Mouse (Mus musculus) liver, embryonic 11.5 days (tissue): Measurements from ENCODE around the gene Acox1. TPM values are rescaled to one million over a fixed set of nuclear protein-coding genes. Genes with fewer than 3 reads are reported as not detected.

Source experiments
- ATAC-seq: fragments of 200-750 bp; cut with Nextera tagmentation; replicated peaks from 2 replicates; pipeline ENCODE4 v1.8.0; 2017; ENCODE audit warnings: moderate number of reproducible peaks, mild to moderate bottlenecking, moderate TSS enrichment, moderate library complexity; ENCODE audit not compliant: low FRiP score
- DNase-seq: peaks from one replicate; pipeline ENCODE4 v3.0.0-alpha.2; 2017; ENCODE audit warnings: low spot score
- H3K27ac ChIP-seq: fragments of 300-500 bp; sonication (generic); 2 replicates; pipeline ENCODE4 v1.5.1; 2014; ENCODE audit warnings: mild to moderate bottlenecking, low read depth, low read length, control low read depth
- H3K27me3 ChIP-seq: fragments of 300-500 bp; sonication (generic); replicated peaks from 2 replicates; pipeline ENCODE4 v1.6.1; 2014; ENCODE audit warnings: low read length, mixed read lengths; ENCODE audit not compliant: control insufficient read depth, insufficient read depth
- H3K36me3 ChIP-seq: fragments of 300-500 bp; sonication (generic); 2 replicates; pipeline ENCODE4 v1.6.1; 2014; ENCODE audit warnings: mild to moderate bottlenecking, low read length, moderate library complexity, mixed read lengths; ENCODE audit not compliant: control insufficient read depth, insufficient read depth
- H3K4me1 ChIP-seq: fragments of 300-500 bp; sonication (generic); replicated peaks from 2 replicates; pipeline ENCODE4 v1.6.1; 2014; ENCODE audit warnings: low read length, mixed read lengths; ENCODE audit not compliant: control insufficient read depth, insufficient read depth
- H3K4me2 ChIP-seq: fragments of 300-500 bp; sonication (generic); 2 replicates; pipeline ENCODE4 v1.6.1; 2014; ENCODE audit warnings: mild to moderate bottlenecking, control low read depth, moderate library complexity
- H3K4me3 ChIP-seq: fragments of 300-500 bp; sonication (generic); 2 replicates; pipeline ENCODE4 v1.5.1; 2014; ENCODE audit warnings: low read depth, low read length, control low read depth
- H3K9ac ChIP-seq: fragments of 300-500 bp; sonication (generic); 2 replicates; pipeline ENCODE4 v1.6.1; 2014; ENCODE audit warnings: low read depth, low read length, control low read depth
- H3K9me3 ChIP-seq: fragments of 300-500 bp; sonication (generic); 2 replicates; pipeline ENCODE4 v1.6.1; 2016; ENCODE audit warnings: low read length, inconsistent platforms, mixed read lengths; ENCODE audit not compliant: control insufficient read depth
- WGBS: fragments of 180-500 bp; shearing (Covaris S2); extraction: QIAGEN DNeasy Blood & Tissue Kit; methylation state at CpG from one replicate; pipeline ENCODE4 v1.1.7; 2014; 5-methylcytosine and 5-hydroxymethylcytosine counted together
- polyA plus RNA-seq: library from polyadenylated mRNA; unstranded; fragments of >200 nt; fragmentation: Nextera tagmentation; extraction: Ambion mirVana; gene quantifications from 2 replicates; pipeline ENCODE4 v1.2.1, GENCODE M21; 2014

The Acox1 gene
- polyA plus RNA-seq, 1 experiment from 2014 or later, result 23.6 TPM

GRCm38 (mm10) chr11:116126261-116126660 is 72.6 kb downstream of the Acox1 start:
- H3K4me1 ChIP-seq, result peaks cover 21% of the 10 kb centered on the region
- peaks cover 17% of the 10 kb centered on the region for H3K36me3 ChIP-seq
- WGBS, result 86% methylated on average over 15 of the region's 15 CpGs
- ATAC-seq, result no peak
- no peak overlapping the region for H3K9ac ChIP-seq
- no peak for DNase-seq
- no peak overlapping the region for H3K4me2 ChIP-seq
- H3K27ac ChIP-seq, result no peak overlapping the region
- H3K9me3 ChIP-seq, result no peaks in the 10 kb centered on the region
- no peak overlapping the region for H3K4me3 ChIP-seq
- no peaks in the 10 kb centered on the region for H3K27me3 ChIP-seq

Other genes with a start within 250 kb of the Acox1 start
- 0.60 and 0.77 TPM in 2 replicates for gene Itgb4, start 224.3 kb downstream of the Acox1 start, polyA plus RNA-seq
- 299 and 304 TPM in 2 replicates for gene Galk1, start 186.3 kb downstream of the Acox1 start, polyA plus RNA-seq
- 1,141 and 1,182 TPM in 2 replicates for gene H3f3b, start 171.1 kb downstream of the Acox1 start, polyA plus RNA-seq
- 28.9 and 34.1 TPM in 2 replicates for gene Unk, start 168.7 kb downstream of the Acox1 start, polyA plus RNA-seq
- gene Unc13d, start 121.1 kb downstream of the Acox1 start, polyA plus RNA-seq, result 44.8 and 45.3 TPM in 2 replicates
- 98.8 and 105 TPM in 2 replicates for gene Wbp2, start 112.0 kb downstream of the Acox1 start, polyA plus RNA-seq
- 6.3 and 6.6 TPM in 2 replicates for gene Trim47, start 71.8 kb downstream of the Acox1 start, polyA plus RNA-seq
- gene Trim65, start 67.9 kb downstream of the Acox1 start, polyA plus RNA-seq, result 3.1 and 3.5 TPM in 2 replicates
- gene Mrpl38, start 60.2 kb downstream of the Acox1 start, polyA plus RNA-seq, result 121 and 126 TPM in 2 replicates
- 20.1 and 23.3 TPM in 2 replicates for gene Fbf1, start 30.9 kb downstream of the Acox1 start, polyA plus RNA-seq
- gene Ten1, start 190 bp downstream of the Acox1 start, polyA plus RNA-seq, result 62.3 and 63.8 TPM in 2 replicates
- 0.56 TPM in 2 replicates for gene Evpl, start 39.0 kb upstream of the Acox1 start, polyA plus RNA-seq
- gene Srp68, start 75.2 kb upstream of the Acox1 start, polyA plus RNA-seq, result 88.4 and 89.4 TPM in 2 replicates
- gene Galr2, start 81.9 kb upstream of the Acox1 start, polyA plus RNA-seq, result 0.11 TPM in 1 of 2 replicates, not detected in the other
- gene Exoc7, start 108.2 kb upstream of the Acox1 start, polyA plus RNA-seq, result 47.4 and 51.3 TPM in 2 replicates
- 1.2 and 1.3 TPM in 2 replicates for gene Foxj1, start 136.4 kb upstream of the Acox1 start, polyA plus RNA-seq
- gene Rnf157, start 214.0 kb upstream of the Acox1 start, polyA plus RNA-seq, result 5.0 and 6.8 TPM in 2 replicates
- gene Ubald2, start 235.0 kb upstream of the Acox1 start, polyA plus RNA-seq, result 78.6 and 80.2 TPM in 2 replicates